ENCODE assay signal across 9 mouse cellular contexts in the genomic region with DNA sequence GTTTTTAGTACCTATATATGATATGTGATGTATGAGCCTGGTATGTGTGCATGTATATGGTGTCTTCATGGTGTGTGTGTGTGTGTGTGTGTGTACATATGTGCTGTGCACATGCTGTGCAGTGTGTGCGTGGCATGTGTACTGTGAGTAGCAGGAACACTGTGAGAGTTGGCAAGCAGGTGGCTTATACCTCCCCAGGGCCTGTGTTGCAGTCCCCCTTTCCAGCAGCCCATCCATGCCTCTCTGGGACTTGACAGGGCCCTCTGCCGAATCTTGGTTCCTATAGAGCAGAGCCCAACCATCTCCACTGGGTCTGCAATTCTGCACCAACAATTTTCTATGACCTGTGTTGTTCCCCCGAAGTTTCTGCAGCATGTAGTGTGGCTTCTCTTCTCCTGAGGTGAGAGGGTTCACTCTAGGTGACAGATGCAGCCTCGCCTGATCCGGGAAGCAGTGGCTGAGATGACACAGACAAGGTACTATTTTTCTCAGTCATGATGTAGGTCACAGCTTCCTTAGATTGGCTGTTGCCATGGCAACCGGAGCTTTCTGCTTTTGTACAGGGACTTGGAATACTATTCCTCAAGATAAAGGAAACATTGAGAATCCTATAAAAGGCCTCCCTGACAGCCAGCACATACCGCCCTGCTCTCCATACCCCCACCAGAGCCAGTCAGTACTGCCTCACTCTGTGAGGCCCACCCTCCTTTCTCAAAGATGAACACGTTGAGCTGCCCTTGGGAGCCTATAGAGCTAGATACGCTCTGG.
A peak's percentile ranks its signal among the peaks of the same experiment; 100 is the strongest.
DNase-seq lines count a peak whose midpoint lies in the region; ATAC-seq lines count a peak whose summit lies in the region.
"Had no signal": no experiment of that assay in that cellular context is flagged by ENCODE, and none has a peak within 500 bp of the region (broad histone marks: within the 10 kb centered on the region; RNA-seq: fewer than 3 reads in every experiment).

No protein-coding gene starts in this region.

- H3K4me2 ChIP-seq in neural tube, embryonic 15.5 days: no peak overlapping the region

- ATAC-seq in frontal cortex, adult (ENCODE audit: low TSS enrichment): peak; percentile 89
- ATAC-seq in neural tube, embryonic 15.5 days (ENCODE audit: low FRiP score): peak; percentile 87
- ATAC-seq in megakaryocyte-erythroid progenitor cell, adult 5-6 weeks (replicated peaks; ENCODE audit: low FRiP score, low TSS enrichment, poor library complexity, severe bottlenecking): no peak

- no peak overlapping the region for H3K4me3 ChIP-seq in embryonic facial prominence, embryonic 10.5 days
- no peak overlapping the region for H3K4me3 ChIP-seq in neural tube, embryonic 15.5 days (replicated peaks)
- no peak overlapping the region for H3K4me3 ChIP-seq in limb, embryonic 10.5 days
- H3K4me3 ChIP-seq: erythroblast, embryonic 14.5 days had no signal

- 78% methylated on average over 9 of the region's 9 CpGs for WGBS in embryonic facial prominence, embryonic 10.5 days
- WGBS in neural tube, embryonic 15.5 days: 44% methylated on average over 9 of the region's 9 CpGs
- WGBS in limb, embryonic 10.5 days: 85% methylated on average over 9 of the region's 9 CpGs

- DNase-seq in embryonic facial prominence, embryonic 10.5 days (ENCODE audit: low spot score): peak; percentile 10
- DNase-seq in left cerebral cortex, adult 18-20 months (ENCODE audit: low spot score in 2 of 2): peak; percentile 77 to 84
- no peak for DNase-seq in limb, embryonic 10.5 days (ENCODE audit: low spot score)
- DNase-seq in heart, postnatal 10 days: no peak
- DNase-seq in heart, postnatal 36 days: no peak

- 0 out of 2 replicates have a peak, but pooled peaks cover 3% of the 10 kb centered on the region for H3K4me1 ChIP-seq in embryonic facial prominence, embryonic 10.5 days
- H3K4me1 ChIP-seq in neural tube, embryonic 15.5 days: peaks cover 10% of the 10 kb centered on the region
- no peaks in the 10 kb centered on the region for H3K4me1 ChIP-seq in limb, embryonic 10.5 days

- H3K27me3 ChIP-seq in embryonic facial prominence, embryonic 10.5 days (replicated peaks; ENCODE audit: low read depth, poor library complexity, severe bottlenecking): no peaks in the 10 kb centered on the region
- no peaks in the 10 kb centered on the region for H3K27me3 ChIP-seq in neural tube, embryonic 15.5 days (replicated peaks)
- H3K27me3 ChIP-seq in limb, embryonic 10.5 days (ENCODE audit: low read depth, poor library complexity, severe bottlenecking): no peaks in the 10 kb centered on the region

- no peaks in the 10 kb centered on the region for H3K36me3 ChIP-seq in embryonic facial prominence, embryonic 10.5 days (replicated peaks)
- H3K36me3 ChIP-seq in neural tube, embryonic 15.5 days: no peaks in the 10 kb centered on the region
- H3K36me3 ChIP-seq in limb, embryonic 10.5 days: no peaks in the 10 kb centered on the region

- intact Hi-C loops in heart, postnatal 10 days (cut with DNase I): no loop called here
- intact Hi-C loops in heart, postnatal 36 days (cut with DNase I): no loop called here

- H3K27ac ChIP-seq in embryonic facial prominence, embryonic 10.5 days (replicated peaks): no peak overlapping the region
- peak overlapping the region; percentile 45 for H3K27ac ChIP-seq in neural tube, embryonic 15.5 days (replicated peaks)
- H3K27ac ChIP-seq in limb, embryonic 10.5 days: no peak overlapping the region

- H3K9ac ChIP-seq in neural tube, embryonic 15.5 days (replicated peaks): no peak overlapping the region

- no peaks in the 10 kb centered on the region for H3K9me3 ChIP-seq in embryonic facial prominence, embryonic 10.5 days
- no peaks in the 10 kb centered on the region for H3K9me3 ChIP-seq in neural tube, embryonic 15.5 days (replicated peaks)
- H3K9me3 ChIP-seq in limb, embryonic 10.5 days (replicated peaks): no peaks in the 10 kb centered on the region

Comparison
In these comparisons a context has a peak if more than half of its experiments do, and no peak if none do; other contexts are left out.
1. DNase-seq: peak in embryonic facial prominence, embryonic 10.5 days (single experiment) and left cerebral cortex, adult 18-20 months (2 of 2); none in limb, embryonic 10.5 days (single experiment), heart, postnatal 10 days (0 of 2) and heart, postnatal 36 days (0 of 2).